Mouse (Mus musculus): ENCODE measurements around the gene Adgrl2. TPM values are rescaled to one million over a fixed set of nuclear protein-coding genes. Genes with fewer than 3 reads are reported as not detected.

The Adgrl2 gene
- total RNA-seq, 2 experiments from 2014 or later, result 0.58 to 2.0 TPM

DNA sequence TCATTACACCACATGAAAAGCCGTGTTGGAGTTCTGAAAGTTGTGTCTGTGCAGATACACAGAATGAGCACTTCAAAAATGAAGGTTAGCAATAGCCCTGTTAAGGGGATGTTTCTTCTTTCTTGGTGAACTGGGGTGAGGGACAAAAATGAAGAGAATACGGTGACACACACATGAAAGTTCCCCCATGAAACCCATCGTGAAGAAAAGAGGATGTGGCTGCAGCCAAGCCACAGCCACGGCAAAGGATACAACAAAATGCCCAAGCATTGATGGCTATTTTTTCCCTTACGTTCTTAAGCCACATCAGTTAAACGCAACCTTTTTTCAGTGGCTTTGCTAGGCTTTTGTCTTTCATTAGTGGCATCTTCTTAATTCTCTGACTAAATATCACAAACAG is 57.2 kb downstream of the Adgrl2 start:
- no peak for ATAC-seq (replicated peaks; ENCODE audit: low FRiP score, poor library complexity, severe bottlenecking)

DNA sequence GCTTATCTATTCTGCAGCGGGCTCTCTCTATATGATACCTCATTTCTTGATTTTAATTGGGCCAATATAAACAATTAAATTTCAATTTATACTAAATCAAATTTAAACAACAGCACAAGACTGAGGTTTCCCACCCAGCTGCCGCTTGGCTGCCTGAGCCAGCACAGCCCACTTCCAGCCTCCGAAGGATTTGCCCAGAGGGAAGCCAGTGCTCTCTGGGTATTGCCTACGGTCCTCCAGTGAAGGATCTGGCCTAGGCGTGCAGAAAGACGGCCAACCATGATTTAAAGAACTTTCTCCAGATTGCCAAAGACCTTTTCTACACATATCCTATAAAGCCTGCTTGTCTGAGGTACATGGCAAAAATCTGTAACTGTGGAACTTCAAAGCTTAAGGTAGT is 59.4 kb downstream of the Adgrl2 start:
- ATAC-seq (replicated peaks; ENCODE audit: low FRiP score, poor library complexity, severe bottlenecking), result no peak

DNA sequence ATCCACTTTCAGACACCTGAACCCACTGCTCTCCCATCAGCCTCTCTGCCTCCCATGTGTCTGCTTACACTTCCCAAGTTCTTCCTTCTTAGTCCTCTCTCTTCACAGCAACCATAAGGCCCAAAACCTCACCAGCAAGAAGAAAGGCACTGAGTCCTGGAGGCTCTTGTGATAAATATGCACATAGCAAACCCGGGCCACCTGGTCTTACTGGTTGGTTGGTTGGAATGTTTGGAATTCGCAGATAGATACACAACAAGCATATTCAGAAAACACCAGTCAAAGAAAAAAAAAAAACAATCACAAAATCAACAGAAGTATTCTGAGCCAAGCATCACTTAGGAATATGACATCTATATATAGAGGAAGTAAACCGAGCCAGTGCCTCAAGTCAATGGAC is 64.0 kb downstream of the Adgrl2 start:
- no peak for ATAC-seq (replicated peaks; ENCODE audit: low FRiP score, poor library complexity, severe bottlenecking)

DNA sequence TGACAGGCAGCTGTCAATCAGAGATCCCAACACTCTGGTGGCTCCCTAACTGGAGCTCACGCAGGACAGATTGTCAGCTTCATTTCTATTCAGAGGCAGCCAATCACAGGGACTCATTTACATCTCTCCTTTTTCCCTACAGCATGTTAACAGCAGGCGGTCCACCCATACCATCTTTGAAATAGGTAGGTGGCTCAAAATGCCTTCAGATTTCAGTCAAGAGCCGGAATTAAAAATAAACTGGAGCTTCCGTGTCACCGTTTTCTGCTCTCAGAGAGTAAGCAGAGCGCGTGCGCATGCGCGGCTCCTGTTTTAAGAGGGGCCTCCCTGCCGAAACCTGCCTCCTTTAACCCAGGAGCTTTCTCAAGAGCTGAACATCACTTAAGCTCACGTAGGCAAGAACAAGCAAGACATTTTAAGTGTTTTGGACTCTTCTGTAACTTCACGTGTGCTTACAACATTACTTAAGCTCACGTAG is 67.7 kb downstream of the Adgrl2 start:
- no peak for ATAC-seq (replicated peaks; ENCODE audit: low FRiP score, poor library complexity, severe bottlenecking)

DNA sequence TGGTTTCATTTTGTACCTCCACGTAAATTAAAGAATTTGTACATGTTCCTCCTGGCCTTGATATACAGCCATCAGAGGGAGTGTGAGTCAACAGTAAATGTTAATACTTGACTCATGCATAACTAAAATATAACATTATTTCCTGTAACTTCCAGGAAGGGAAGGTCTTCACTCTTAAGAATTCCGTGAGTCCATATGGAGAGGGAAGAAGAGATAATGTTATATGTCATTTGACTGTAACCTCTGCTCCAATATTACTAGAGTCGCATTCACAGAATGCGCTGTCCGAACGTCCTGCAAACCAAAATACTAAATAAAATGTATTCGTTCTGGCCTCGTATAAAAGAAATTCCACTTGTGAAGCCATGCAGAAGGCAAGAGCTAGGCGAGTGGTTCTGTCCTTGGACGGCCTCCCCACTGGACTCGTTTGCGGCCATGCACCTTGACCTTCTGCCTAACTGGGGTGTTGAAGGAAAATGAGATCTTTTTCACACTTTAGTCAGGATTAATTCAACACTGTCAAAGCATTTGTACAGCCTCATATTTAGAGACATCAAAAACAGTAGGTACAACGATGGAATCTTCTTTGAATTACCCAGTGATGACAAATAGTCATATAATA is 68.3 kb downstream of the Adgrl2 start:
- ATAC-seq (replicated peaks; ENCODE audit: low FRiP score, poor library complexity, severe bottlenecking), result no peak

DNA sequence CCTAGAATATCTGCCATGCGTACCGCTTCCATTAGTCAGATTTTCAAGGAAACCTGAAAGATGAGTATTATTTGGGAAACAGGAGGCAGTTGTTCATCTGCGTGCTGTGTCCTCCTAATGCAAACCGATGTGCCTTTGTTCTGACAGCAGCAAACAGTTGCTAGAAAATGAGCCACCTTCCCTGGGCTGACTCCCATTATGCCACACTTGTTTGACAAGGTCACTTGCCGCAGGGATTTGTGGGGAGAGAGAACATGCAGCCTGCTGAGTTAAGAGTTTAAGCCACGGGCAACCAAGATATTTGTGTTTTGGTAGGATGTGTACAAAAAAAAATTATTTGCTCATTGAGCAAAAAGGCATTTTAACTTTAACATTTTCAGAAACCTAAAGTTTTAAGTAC is 69.5 kb downstream of the Adgrl2 start:
- no peak for ATAC-seq (replicated peaks; ENCODE audit: low FRiP score, poor library complexity, severe bottlenecking)

DNA sequence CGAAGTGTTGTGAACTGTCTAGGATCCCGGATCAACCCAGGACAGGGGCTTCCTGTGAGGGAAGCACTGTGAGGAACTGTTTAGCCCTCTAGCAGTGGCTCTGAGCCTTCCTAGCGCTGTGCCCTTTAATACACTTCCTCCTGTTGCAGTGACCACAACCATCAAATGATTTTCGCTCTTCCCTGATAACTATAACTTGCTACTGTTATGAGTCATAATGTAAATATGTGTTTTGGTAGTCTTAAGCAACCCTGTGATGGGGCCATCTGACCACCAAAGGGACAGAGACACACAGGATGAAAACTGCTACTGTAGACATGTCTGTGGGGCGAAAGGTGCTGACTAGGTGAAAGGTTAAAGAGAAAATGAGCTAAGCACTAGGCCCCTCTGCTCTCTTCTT is 71.9 kb downstream of the Adgrl2 start:
- no peak for ATAC-seq (replicated peaks; ENCODE audit: low FRiP score, poor library complexity, severe bottlenecking)

DNA sequence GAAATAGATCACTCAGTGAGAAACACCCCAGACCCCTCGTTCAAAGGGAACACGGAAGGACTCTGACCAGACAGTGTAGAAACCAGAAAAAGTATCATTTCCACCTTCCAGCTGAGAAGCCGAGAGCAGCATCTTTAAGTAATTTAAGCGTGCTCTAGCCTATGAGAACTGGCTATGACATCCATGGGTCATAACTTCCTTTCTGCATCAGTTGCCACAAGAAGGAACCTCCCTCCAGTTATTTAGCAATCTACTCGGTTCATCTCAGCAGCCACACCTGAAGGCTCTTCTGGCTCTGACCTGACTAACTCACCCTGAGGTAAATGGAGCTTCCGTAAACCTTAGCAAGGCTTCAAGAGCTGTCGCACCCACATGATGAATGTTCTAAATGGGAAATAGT is 72.5 kb downstream of the Adgrl2 start:
- ATAC-seq (replicated peaks; ENCODE audit: low FRiP score, poor library complexity, severe bottlenecking), result no peak

DNA sequence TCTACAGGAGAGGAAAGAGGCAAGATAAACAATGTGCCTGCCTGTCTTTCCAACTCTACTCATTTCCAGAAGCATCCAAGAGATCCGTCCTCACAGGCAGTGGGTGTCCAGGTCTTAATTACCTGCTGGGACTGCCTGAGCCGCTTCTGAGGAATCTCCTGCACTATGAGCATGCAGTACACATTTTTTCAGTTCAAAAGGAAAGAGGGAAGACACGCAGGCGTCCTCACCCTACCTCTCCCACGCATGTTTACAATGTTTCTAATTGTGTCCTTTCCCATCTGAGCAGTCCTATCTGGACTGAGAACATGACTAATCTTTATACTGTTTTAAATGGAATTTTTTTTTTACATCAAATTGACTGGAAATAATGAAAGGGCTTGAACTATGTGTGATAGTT is 74.1 kb downstream of the Adgrl2 start:
- no peak for ATAC-seq (replicated peaks; ENCODE audit: low FRiP score, poor library complexity, severe bottlenecking)

DNA sequence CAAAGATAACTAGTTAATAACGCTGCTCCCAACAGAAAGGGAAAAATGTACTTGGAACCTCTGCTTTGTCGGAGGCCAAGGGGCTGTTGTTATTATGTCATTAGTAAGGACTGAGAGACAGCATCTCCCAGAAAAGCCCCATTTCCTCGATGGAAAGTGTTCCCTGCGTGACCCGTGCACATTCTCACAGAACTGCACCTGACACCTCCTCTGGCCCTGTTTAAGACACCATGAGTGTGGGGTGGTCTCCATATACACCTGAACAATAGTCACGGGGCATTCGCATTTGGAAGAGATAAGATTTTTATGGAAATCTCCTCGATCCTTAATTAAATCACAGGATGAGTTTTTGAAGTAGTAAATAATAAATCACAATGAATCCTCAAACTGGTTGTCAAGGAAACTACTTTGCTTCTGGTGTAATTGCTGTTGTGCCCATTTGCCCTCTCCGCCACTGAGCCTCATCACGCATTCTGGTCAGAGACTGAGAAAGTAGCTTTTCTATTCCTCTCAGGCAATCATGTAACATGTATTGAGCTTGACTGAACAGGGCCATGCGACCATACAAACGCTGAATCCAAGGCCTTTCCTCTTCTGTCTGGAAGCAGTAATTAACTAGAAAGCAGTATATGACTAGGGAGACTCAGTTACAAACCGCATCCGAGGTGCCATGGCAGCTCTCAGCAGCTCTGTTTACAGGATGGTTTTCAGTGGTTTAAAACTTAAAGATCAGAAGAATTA is 77.2 kb downstream of the Adgrl2 start:
- no peak for ATAC-seq (replicated peaks; ENCODE audit: low FRiP score, poor library complexity, severe bottlenecking)

DNA sequence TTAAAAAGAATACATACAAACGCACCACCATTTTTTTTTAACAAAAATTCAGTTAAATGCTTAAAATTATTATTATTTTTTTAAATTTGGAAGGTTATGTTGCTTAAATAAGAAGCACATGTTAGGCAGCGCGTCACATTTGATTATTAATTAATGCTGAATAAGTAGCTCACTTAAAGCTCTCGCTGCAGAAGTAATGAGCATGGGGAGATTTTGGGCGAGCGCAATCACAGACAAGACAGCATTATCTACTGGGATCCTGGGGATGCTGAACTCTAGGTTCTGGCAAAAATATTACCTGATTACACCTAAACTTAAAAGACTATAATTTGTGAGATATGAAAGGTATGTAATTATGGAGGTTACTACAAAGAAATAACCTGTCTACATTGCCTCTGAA is 77.8 kb downstream of the Adgrl2 start:
- ATAC-seq (replicated peaks; ENCODE audit: low FRiP score, poor library complexity, severe bottlenecking), result no peak

DNA sequence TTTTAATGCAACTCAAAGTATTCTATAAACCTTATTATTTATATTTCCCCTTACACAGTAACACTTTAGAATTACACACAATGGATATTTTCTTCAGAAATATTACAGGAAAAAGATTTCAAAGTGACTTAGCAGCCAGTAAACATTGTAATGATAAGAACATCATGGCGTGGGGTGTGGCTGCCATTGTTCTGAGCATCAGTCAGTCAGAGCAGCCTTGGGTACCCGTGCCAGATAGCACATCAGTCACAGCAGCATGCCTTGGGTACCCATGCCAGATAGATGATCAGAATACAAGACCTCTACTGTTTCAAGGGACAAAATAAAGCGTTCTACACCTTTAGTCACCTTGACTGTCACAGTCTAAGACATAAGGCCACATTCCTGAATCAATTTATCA is 82.5 kb downstream of the Adgrl2 start:
- ATAC-seq (replicated peaks; ENCODE audit: low FRiP score, poor library complexity, severe bottlenecking), result no peak

DNA sequence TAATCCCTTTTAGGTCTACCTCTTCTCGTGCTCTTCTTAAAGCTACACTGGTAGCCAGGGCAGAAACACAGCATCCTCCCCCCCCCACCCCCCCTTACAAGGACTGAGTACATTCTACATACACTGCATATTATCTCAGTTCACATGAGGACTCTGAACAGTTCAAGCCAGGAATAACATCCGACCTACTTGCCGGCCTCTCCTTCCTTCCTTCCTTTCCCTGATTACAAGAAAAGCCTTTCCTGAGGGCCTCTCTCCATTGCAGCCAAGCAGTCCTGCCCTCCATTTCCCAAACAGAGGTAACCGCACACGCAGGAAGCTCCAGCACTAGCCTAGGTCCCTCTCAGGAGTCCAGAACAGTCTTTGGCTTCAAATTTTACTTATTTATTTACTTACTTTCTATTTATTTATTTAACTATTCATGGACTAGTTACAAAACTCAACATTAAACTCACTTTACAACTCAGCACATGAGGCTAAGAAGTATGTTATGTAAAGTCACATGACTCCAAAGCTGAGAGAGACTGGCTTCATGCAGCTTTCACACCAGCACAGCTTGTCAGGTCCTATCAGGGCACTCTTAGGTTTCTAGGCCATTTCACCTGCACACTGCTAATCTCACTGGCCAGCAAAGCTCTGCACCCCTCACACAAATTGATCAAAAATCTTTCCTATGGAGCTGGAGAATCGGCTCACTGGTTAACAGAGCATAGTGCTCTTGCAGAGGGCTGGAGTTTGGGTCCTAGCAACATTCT is 83.2 kb downstream of the Adgrl2 start:
- ATAC-seq (replicated peaks; ENCODE audit: low FRiP score, poor library complexity, severe bottlenecking), result no peak

DNA sequence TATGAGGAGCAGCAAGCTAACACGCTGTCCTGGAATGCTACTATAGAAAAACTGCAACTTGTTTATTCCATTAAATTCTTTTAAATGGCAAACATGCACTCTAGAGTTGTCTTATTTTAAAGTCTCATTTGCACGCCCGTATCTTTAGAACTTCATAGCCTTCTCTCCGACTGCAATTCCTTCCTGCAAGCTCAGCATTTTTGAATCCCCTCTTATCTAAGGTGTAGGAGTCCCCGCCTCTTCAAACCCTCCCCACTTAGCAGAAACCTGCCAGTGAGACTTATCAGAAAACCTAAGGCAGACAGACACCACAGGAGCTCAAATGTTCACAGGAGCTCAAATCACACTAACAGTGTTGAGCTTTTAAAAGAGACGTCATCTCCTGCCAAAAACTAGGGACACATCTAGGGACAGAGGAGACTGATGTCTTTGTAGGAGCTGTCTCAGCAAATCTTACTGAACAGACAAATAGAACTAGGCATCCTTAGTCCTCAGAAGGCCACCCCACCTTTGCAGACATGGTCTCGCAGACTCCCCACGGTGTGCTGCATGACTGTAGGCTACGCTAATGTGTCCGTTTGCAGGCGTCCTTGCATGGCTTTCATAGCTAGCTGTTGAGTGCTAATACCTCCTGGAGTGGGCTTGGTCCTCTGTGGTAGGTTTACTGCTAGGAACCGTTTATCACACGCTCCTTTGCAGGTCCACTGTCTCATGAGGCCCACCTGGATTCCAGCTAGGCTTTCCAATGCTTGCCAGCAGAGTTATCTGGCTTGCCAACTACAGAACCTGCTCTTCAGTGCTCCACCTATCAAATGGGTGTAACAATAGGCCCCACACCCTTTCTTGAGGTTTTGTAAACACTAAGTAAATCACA is 84.2 kb downstream of the Adgrl2 start:
- ATAC-seq (replicated peaks; ENCODE audit: low FRiP score, poor library complexity, severe bottlenecking), result no peak

DNA sequence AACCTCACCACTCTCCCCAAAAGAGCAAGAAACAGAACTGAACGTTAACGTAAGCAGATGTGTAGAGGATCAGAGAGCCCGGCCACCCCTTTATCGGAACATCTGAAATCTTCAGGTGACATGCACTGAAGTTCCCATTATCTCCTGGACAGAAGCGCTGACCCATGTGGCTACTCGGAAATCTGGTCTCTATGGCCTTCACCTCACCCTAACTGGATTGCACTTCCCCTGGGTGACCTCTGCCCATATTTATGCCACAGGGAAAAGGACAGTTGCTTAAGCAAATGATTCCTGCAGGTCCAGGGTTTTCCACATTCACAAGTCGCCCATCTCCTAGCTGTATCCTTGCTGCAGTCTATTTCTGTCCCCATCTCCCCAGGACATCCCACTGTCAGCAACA is 84.9 kb downstream of the Adgrl2 start:
- no peak for ATAC-seq (replicated peaks; ENCODE audit: low FRiP score, poor library complexity, severe bottlenecking)

DNA sequence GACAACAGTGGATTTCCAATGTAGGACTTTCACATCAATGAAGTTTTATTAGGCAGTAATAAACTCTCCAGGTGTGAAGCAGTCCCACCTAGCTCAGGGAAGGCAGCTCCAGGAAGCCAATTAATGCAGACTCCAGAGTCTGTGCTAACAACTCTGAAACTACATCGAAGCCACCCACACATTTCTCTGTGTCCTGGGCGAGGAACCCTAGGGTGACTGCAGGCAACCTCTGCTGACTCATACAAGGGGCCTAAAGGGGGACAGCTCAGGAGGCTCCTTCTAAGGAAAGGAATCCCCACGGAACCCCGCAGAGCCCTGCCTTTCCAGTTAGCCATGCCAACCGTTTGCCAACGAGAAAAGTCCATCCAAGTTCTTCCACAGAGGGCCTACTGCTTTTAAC is 90.5 kb downstream of the Adgrl2 start:
- ATAC-seq (replicated peaks; ENCODE audit: low FRiP score, poor library complexity, severe bottlenecking), result no peak

DNA sequence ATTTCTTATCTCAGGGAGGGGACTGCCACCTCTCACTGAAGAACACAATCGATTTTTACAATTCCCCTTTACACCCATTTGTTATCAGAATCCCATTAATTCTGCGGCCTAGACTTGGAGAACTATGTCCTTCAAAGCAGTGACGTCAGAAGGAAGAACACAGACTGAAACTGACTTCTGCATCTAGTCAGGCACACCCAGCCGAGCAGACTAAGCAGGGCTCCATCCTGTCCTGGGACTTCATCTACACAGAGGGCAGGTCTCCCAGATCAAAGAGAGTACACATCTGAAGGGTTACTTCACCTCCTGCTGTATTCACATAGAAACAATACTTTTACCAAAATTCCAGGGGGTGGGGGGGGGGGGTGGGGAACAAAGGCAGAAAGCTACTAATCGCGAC is 90.9 kb downstream of the Adgrl2 start:
- no peak for ATAC-seq (replicated peaks; ENCODE audit: low FRiP score, poor library complexity, severe bottlenecking)

DNA sequence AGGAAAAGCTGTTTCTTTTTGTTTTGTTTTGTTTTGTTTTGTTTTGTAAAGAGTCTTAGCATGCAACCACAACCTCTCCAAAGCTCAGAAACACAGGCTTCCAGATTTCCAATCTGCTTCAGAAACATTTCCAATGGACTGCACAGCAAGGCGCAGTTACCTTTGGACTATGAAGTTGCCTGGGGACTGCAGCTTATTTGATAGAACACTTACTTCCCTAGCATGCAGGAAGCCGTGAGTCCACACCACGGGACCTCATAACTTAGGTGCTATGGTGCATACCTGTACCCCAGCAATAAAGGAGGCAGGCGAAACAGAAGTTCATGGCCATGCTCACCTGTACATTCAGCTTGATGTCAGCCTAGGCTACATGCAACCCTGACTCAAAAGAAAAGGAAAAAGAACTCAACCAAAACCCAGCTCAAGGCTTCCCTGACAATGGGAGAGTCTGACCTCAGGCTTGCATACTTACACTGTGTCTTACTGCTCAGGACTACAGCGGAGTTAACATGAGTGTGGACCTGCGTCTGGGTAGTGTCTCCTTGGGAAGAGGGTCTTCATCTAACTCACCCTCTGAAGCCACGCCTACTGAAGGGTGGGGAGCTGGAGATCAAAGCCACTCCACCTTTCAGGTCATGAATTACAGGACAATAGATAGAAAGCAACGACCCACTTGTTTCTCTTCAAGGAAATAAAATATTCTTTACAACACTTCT is 91.7 kb downstream of the Adgrl2 start:
- no peak for ATAC-seq (replicated peaks; ENCODE audit: low FRiP score, poor library complexity, severe bottlenecking)

DNA sequence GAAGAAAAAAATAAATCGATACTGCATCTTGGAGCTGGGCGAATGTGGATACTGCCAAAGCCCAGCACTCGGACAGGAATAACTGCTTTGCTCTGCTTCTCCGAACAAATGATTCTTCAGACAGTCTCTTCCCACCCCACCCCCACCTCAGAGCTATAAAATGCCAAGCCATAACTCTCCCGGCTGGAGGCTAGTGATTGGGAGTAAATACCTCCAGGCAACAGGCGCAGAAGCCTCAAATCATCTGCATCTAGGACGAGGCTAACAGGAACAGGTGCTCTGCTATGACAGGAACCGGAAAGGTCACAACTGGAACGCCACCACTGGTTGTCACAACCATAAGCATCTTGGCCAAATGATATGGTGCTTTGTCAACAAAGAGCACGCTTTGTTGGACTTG is 94.1 kb downstream of the Adgrl2 start:
- no peak for ATAC-seq (replicated peaks; ENCODE audit: low FRiP score, poor library complexity, severe bottlenecking)

All from erythroblast, adult 5-6 weeks (primary cell).